Mouse (Mus musculus) embryonic facial prominence, embryonic 12.5 days (tissue): ENCODE results near the gene Ino80e. TPM values are rescaled to one million over a fixed set of nuclear protein-coding genes. Genes with fewer than 3 reads are reported as not detected.
A peak's percentile ranks its signal among the peaks of the same experiment; 100 is the strongest.

Source experiments
- ATAC-seq: fragments of 200-750 bp; cut with Nextera tagmentation; 2 replicates; pipeline ENCODE4 v1.8.0; 2017; ENCODE audit not compliant: insufficient number of reproducible peaks, insufficient read depth, low FRiP score, low TSS enrichment
- H3K27ac ChIP-seq: fragments of 300-500 bp; sonication (generic); 2 replicates; pipeline ENCODE4 v1.5.1; 2016; ENCODE audit warnings: mild to moderate bottlenecking
- H3K27me3 ChIP-seq: fragments of 300-500 bp; sonication (generic); 2 replicates; pipeline ENCODE4 v1.6.1; 2016; ENCODE audit warnings: mild to moderate bottlenecking, moderate library complexity
- H3K36me3 ChIP-seq: fragments of 300-500 bp; sonication (generic); 2 replicates; pipeline ENCODE4 v1.6.1; 2016; ENCODE audit warnings: mild to moderate bottlenecking
- H3K4me1 ChIP-seq: fragments of 300-500 bp; sonication (generic); 2 replicates; pipeline ENCODE4 v1.6.1; 2016
- H3K4me2 ChIP-seq: fragments of 300-500 bp; sonication (generic); replicated peaks from 2 replicates; pipeline ENCODE4 v1.6.1; 2016; ENCODE audit warnings: mild to moderate bottlenecking, moderate library complexity
- H3K4me3 ChIP-seq: fragments of 300-500 bp; sonication (generic); 2 replicates; pipeline ENCODE4 v1.5.1; 2016; ENCODE audit warnings: mild to moderate bottlenecking
- H3K9ac ChIP-seq: fragments of 300-500 bp; sonication (generic); 2 replicates; pipeline ENCODE4 v1.6.1; 2016; ENCODE audit warnings: mild to moderate bottlenecking, moderate library complexity
- H3K9me3 ChIP-seq: fragments of 300-500 bp; sonication (generic); 2 replicates; pipeline ENCODE4 v1.6.1; 2016; ENCODE audit warnings: mild to moderate bottlenecking, moderate library complexity
- WGBS: fragments of 180-500 bp; shearing (Covaris S2); methylation state at CpG from one replicate; pipeline ENCODE4 v1.1.7; 2016; 5-methylcytosine and 5-hydroxymethylcytosine counted together
- polyA plus RNA-seq: library from polyadenylated mRNA; unstranded; fragments of >200 nt; fragmentation: Nextera tagmentation; extraction: Ambion mirVana; gene quantifications from 2 replicates; pipeline ENCODE4 v1.2.1, GENCODE M21; 2016

Gene Ino80e
- polyA plus RNA-seq, 1 experiment from 2014 or later = 99.6 TPM

DNA sequence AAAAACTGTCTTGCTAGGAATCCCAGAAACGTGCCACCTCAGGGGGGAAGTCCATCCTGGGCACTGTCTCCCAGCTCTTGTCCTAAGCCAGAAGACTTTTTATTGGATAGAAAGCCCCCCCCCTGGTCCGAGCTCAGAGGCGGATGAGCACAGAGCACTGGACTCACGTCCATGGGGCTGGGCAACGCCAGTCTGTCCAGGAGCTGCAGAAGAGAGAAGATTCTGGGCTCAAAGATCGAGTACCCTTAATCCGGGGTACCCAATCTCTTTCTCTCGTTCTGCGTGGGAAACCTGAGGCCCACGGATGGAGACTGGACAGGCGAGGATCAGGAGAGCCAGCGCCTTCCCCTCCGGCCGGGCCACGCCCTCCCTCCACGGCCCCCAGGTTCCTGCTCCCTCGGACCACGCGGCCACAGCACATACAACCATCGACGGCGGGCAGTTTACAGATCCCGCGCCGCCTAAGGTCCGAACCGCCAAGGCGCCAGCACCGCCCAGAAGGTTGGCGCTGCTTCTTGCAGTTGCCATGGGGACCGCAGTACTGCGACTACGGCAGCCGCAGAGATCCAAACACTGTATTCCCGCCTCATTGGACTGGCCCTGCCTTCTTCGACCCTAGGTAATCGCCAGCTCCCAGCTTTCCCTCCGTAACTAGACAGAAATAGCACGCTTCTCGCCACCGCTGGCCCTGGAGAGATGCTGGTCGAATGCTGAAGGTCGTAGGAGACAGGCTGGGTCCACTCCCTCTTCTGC lies 53.3 kb downstream of the Ino80e start:
- Histone ChIP-seq H3K36me3 (peaks cover 4% of the 10 kb centered on the region; the same call in 1 of the 2 replicates), H3K9ac (peak overlapping the region; percentile 76), H3K4me3 (peak overlapping the region; percentile 71), H3K4me1 (peaks cover 21% of the 10 kb centered on the region), H3K4me2 (peak overlapping the region; percentile 82), H3K27ac (peak overlapping the region; percentile 80), H3K9me3 (no peaks in the 10 kb centered on the region), H3K27me3 (no peaks in the 10 kb centered on the region)
- under 1% methylated on average over 43 of the region's 43 CpGs for WGBS
- peak; percentile 92 for ATAC-seq

DNA sequence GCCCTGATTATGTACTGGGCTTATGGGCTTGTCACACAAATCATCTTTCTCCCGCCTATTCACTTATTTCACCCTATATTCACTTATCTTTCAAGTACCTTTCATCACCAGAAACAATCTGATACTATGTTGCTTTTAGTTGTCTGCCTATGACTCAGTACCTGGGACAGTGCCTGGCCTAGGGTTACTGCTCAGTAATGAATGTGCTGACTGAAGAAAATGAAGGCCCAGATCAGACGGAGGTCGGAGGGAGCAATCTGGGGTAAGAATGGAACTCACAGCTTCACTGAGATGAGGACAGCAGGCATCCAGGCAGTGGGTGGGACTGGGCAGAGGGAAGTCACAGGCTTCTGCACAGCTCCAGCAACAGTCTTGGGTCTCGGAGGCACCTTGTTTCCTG lies 54.8 kb downstream of the Ino80e start:
- Histone ChIP-seq H3K4me1 (peaks cover 21% of the 10 kb centered on the region), H3K36me3 (peaks cover 10% of the 10 kb centered on the region; the same call in 1 of the 2 replicates), H3K27me3 (no peaks in the 10 kb centered on the region), H3K9ac (peak overlapping the region; percentile 76; the same call in 1 of the 2 replicates), H3K27ac (no peak overlapping the region), H3K4me3 (peak overlapping the region; percentile 71; the same call in 1 of the 2 replicates), H3K9me3 (no peaks in the 10 kb centered on the region), H3K4me2 (peak overlapping the region; percentile 82)
- WGBS = 77% methylated on average over 4 of the region's 4 CpGs
- no peak for ATAC-seq

DNA sequence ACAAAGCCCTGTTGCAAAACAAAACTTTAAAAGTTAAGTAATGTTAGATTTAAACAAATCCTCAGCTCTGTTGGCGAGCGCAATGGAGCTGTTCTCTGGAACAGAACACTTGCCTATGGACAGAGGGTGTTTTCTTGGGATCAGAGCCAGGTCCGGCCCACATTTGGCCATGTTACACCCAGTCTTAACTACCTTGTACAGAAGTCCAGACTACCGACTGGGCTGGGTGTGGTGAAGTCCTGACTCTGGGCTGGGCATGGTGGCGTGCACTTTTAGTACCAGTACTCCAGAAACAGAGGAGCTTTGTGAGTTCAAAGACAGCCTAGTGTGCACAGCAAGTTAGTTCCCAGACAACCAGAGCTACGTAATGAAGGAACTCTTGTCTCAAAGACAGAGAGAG lies 55.2 kb downstream of the Ino80e start:
- H3K9me3 ChIP-seq = no peaks in the 10 kb centered on the region
- 78% methylated on average over 6 of the region's 6 CpGs for WGBS
- H3K4me2 ChIP-seq = no peak overlapping the region
- no peaks in the 10 kb centered on the region for H3K27me3 ChIP-seq
- no peak overlapping the region for H3K9ac ChIP-seq
- no peak for ATAC-seq
- peaks cover 10% of the 10 kb centered on the region; the same call in 1 of the 2 replicates for H3K36me3 ChIP-seq
- H3K4me1 ChIP-seq = peaks cover 21% of the 10 kb centered on the region
- no peak overlapping the region for H3K4me3 ChIP-seq
- H3K27ac ChIP-seq = no peak overlapping the region

GRCm38 (mm10) chr7:126803751-126804150 lies 58.4 kb downstream of the Ino80e start:
- H3K4me2 ChIP-seq = no peak overlapping the region
- no peak overlapping the region for H3K27ac ChIP-seq
- H3K27me3 ChIP-seq = no peaks in the 10 kb centered on the region
- H3K9me3 ChIP-seq = no peaks in the 10 kb centered on the region
- no peak overlapping the region for H3K4me3 ChIP-seq
- ATAC-seq = no peak
- H3K36me3 ChIP-seq = peaks cover 10% of the 10 kb centered on the region; the same call in 1 of the 2 replicates
- H3K9ac ChIP-seq = no peak overlapping the region
- peaks cover 26% of the 10 kb centered on the region for H3K4me1 ChIP-seq

DNA sequence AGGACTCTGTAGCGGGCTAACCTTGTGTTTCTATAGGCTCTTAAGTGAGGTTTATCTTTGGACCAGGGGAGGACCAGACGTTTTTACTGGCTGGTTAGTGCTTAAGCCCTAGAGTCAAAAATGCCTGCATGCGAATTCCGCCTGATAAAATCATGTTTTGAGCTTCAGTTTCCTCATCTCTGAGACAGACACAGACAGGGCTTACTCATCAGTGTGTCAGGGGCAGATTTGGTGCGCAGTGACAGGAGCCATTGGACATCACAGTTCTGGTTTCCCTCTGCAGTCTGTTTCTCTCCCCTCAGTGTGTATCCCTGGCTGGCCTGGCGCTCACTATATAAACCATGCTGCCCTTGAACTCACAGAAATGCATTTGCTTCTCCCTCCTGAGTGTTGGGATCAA lies 59.0 kb downstream of the Ino80e start:
- 90% methylated on average over 6 of the region's 6 CpGs for WGBS
- Histone ChIP-seq H3K4me3 (no peak overlapping the region), H3K4me2 (no peak overlapping the region), H3K9me3 (no peaks in the 10 kb centered on the region), H3K27me3 (no peaks in the 10 kb centered on the region), H3K9ac (no peak overlapping the region), H3K27ac (no peak overlapping the region), H3K36me3 (peaks cover 10% of the 10 kb centered on the region; the same call in 1 of the 2 replicates), H3K4me1 (peaks cover 23% of the 10 kb centered on the region)
- no peak for ATAC-seq

DNA sequence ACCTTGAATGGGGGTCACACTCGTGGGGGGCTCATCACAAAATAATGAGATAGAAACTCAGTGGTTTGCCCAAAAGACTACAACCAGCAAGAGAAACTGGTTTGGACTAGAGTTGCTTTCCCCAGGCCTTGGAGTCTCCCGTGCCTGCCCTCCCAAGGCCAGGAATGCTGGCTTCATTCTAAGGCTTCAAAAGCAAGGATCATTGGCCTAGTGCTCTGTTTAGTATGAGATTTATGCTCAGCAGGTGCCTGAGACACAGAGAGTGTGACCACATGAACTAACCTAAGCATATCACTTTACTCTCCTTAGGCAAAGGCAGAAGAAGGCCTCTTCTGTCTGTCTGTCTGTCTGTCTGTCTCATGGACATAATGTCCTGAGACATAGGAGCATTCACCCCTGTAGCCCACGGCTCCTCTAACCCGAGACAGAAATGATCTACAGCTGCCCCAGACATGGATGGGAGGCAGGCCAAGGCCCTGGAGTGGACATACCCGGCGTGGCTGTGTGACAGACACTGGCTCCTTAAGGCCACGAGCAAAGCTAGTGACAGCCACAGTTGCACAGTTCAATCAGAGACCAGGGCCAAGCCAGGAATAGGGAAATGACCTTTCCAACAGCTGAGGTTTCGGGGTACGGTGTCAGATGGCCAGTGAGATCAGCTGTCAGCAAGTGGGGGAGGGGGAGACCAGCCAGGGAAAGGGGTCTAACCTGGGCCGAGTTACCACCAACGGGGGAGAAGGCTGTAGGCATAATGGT lies 59.9 kb downstream of the Ino80e start:
- Histone ChIP-seq H3K36me3 (peaks cover 10% of the 10 kb centered on the region; the same call in 1 of the 2 replicates), H3K4me1 (peaks cover 23% of the 10 kb centered on the region), H3K9ac (no peak overlapping the region), H3K4me2 (no peak overlapping the region), H3K9me3 (no peaks in the 10 kb centered on the region), H3K4me3 (no peak overlapping the region), H3K27me3 (no peaks in the 10 kb centered on the region), H3K27ac (no peak overlapping the region)
- WGBS = 85% methylated on average over 11 of the region's 11 CpGs
- no peak for ATAC-seq

DNA sequence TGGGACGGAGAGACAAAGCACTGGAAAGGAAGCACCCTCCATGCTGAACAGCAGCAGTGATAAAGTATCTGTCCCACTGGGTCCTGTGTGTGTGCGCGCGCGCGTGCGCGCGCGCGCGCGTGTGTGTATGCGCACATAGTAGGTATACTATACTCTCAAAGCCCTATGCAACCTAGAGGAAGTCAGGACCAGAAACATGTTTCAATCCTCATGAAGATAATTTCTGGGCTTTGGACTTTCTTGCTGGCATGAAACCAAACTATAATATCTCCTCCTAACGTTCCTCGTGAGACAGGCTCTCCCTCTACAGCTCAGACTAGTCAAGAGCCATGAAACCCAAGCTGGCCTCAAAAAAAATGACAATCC lies 61.1 kb downstream of the Ino80e start:
- H3K4me3 ChIP-seq = no peak overlapping the region
- no peak for ATAC-seq
- H3K9me3 ChIP-seq = no peaks in the 10 kb centered on the region
- WGBS = 96% methylated on average over 16 of the region's 16 CpGs
- no peaks in the 10 kb centered on the region for H3K27me3 ChIP-seq
- H3K4me1 ChIP-seq = peaks cover 30% of the 10 kb centered on the region
- no peak overlapping the region for H3K27ac ChIP-seq
- peaks cover 16% of the 10 kb centered on the region for H3K36me3 ChIP-seq
- no peak overlapping the region for H3K4me2 ChIP-seq
- 0 out of 2 replicates have a peak overlapping the region, but pooled peaks have one; percentile 15 for H3K9ac ChIP-seq

Other genes with a start within 250 kb of the Ino80e start
- gene Nupr1, start 231.5 kb downstream of the Ino80e start, polyA plus RNA-seq = 4.3 and 5.6 TPM in 2 replicates
- gene Sgf29, start 213.1 kb downstream of the Ino80e start, polyA plus RNA-seq = 43.6 and 48.2 TPM in 2 replicates
- gene Sult1a1, start 185.9 kb downstream of the Ino80e start, polyA plus RNA-seq = 0.97 and 1.6 TPM in 2 replicates
- 138 and 141 TPM in 2 replicates for gene Bola2, start 167.0 kb downstream of the Ino80e start, polyA plus RNA-seq
- gene Slx1b, start 166.6 kb downstream of the Ino80e start, polyA plus RNA-seq = 13.4 and 13.5 TPM in 2 replicates
- 37.8 and 39.0 TPM in 2 replicates for gene Coro1a, start 154.6 kb downstream of the Ino80e start, polyA plus RNA-seq
- gene Mapk3, start 102.8 kb downstream of the Ino80e start, polyA plus RNA-seq = 52.2 and 54.5 TPM in 2 replicates
- gene Gdpd3, start 96.0 kb downstream of the Ino80e start, polyA plus RNA-seq = 1.00 and 1.6 TPM in 2 replicates
- 118 and 119 TPM in 2 replicates for gene Ypel3, start 85.4 kb downstream of the Ino80e start, polyA plus RNA-seq
- 0.61 and 0.85 TPM in 2 replicates for gene Tbx6, start 80.9 kb downstream of the Ino80e start, polyA plus RNA-seq
- 362 and 385 TPM in 2 replicates for gene Ppp4c, start 69.9 kb downstream of the Ino80e start, polyA plus RNA-seq
- gene Fam57b, start 64.7 kb downstream of the Ino80e start, polyA plus RNA-seq = 1.2 and 2.0 TPM in 2 replicates
- not detected in 2 replicates for gene 4930451I11Rik, start 30.7 kb downstream of the Ino80e start, polyA plus RNA-seq
- gene Doc2a, start 15.0 kb downstream of the Ino80e start, polyA plus RNA-seq = 2.1 and 2.8 TPM in 2 replicates
- 43.7 and 45.6 TPM in 2 replicates for gene Hirip3, start 405 bp downstream of the Ino80e start, polyA plus RNA-seq
- 57.7 and 61.3 TPM in 2 replicates for gene Taok2, start 22.3 kb upstream of the Ino80e start, polyA plus RNA-seq
- gene Tmem219, start 60.5 kb upstream of the Ino80e start, polyA plus RNA-seq = 18.6 and 22.2 TPM in 2 replicates
- gene Kctd13, start 66.5 kb upstream of the Ino80e start, polyA plus RNA-seq = 20.6 and 25.0 TPM in 2 replicates
- 0.55 and 0.77 TPM in 2 replicates for gene Asphd1, start 87.2 kb upstream of the Ino80e start, polyA plus RNA-seq
- 0.97 and 1.8 TPM in 2 replicates for gene Sez6l2, start 88.2 kb upstream of the Ino80e start, polyA plus RNA-seq
- gene Cdipt, start 113.5 kb upstream of the Ino80e start, polyA plus RNA-seq = 88.0 and 94.0 TPM in 2 replicates
- 0.53 and 1.6 TPM in 2 replicates for gene Cdiptos, start 113.7 kb upstream of the Ino80e start, polyA plus RNA-seq
- gene Mvp, start 152.2 kb upstream of the Ino80e start, polyA plus RNA-seq = 5.6 and 7.1 TPM in 2 replicates
- gene Pagr1b, start 154.1 kb upstream of the Ino80e start, polyA plus RNA-seq = 0.37 TPM in 1 of 2 replicates, not detected in the other
- 51.4 and 76.7 TPM in 2 replicates for gene Pagr1a, start 155.0 kb upstream of the Ino80e start, polyA plus RNA-seq
- 59.3 and 77.8 TPM in 2 replicates for gene Gm42742, start 158.7 kb upstream of the Ino80e start, polyA plus RNA-seq
- 8.9 and 9.6 TPM in 2 replicates for gene Prrt2, start 158.8 kb upstream of the Ino80e start, polyA plus RNA-seq
- 118 and 122 TPM in 2 replicates for gene Maz, start 164.7 kb upstream of the Ino80e start, polyA plus RNA-seq
- gene Kif22, start 180.1 kb upstream of the Ino80e start, polyA plus RNA-seq = 136 and 141 TPM in 2 replicates
- gene Zg16, start 225.0 kb upstream of the Ino80e start, polyA plus RNA-seq = not detected in 2 replicates
- 1.3 and 1.5 TPM in 2 replicates for gene AI467606, start 229.0 kb upstream of the Ino80e start, polyA plus RNA-seq